Mouse (Mus musculus) bone marrow macrophage, adult 2 months (primary cell): ENCODE data around the gene Abtb1.

Source experiments
- CTCF ChIP-seq: IDR thresholded peaks from 2 replicates; pipeline ENCODE4 v1.5.1; 2012; ENCODE audit warnings: low read depth, mild to moderate bottlenecking, low read length, moderate library complexity
- POLR2A ChIP-seq: IDR thresholded peaks from 2 replicates; pipeline ENCODE4 v1.6.1; 2012; ENCODE audit warnings: mild to moderate bottlenecking, low read depth, low read length, borderline replicate concordance

DNA sequence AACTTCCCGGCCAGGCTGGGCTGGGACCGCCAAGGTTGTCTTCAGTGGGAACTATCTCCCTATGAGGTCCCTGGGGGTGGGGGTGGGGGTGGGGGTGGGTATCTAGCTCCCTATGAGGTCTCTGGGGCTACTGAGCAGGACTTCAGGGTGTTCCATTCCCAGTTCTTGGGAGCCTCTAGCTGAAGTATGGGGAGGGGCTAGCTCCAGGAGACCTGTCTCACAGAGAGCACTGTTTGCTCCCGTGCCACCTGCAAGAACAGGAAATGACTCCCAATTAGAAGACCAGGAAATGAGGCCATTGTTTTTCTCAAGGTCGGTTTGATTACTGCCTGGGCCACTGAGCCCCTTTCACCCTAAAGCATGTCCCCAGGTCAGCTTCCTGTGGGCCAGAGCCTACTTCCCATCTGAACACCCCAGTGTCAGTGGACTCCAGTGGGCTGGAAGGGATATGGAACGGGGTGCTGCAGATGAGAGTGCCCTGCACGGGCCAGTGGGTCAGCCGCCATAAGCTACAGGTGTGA lies 29.8 kb downstream of the Abtb1 start:
- TF ChIP-seq CTCF (no peak), POLR2A (no peak)
